Mouse (Mus musculus) forebrain, embryonic 14.5 days (tissue): ENCODE data around the gene Pde3a. TPM values are rescaled to one million over a fixed set of nuclear protein-coding genes. Genes with fewer than 3 reads are reported as not detected.

Source experiments
- ATAC-seq: fragments of 200-750 bp; cut with Nextera tagmentation; 2 replicates; pipeline ENCODE4 v1.8.0; 2017; ENCODE audit warnings: mild to moderate bottlenecking, moderate library complexity
- DNase-seq: peaks from one replicate; pipeline ENCODE4 v3.0.0-alpha.2; 2015; ENCODE audit warnings: low spot score
- H3K27ac ChIP-seq: fragments of 300-500 bp; sonication (generic); 2 replicates; pipeline ENCODE4 v1.5.1; 2014; ENCODE audit warnings: low read depth, mild to moderate bottlenecking, control low read depth, low read length, moderate library complexity
- H3K27me3 ChIP-seq: fragments of 300-500 bp; sonication (generic); replicated peaks from 2 replicates; pipeline ENCODE4 v1.6.1; 2014; ENCODE audit warnings: low read length, control low read depth, mixed read lengths; ENCODE audit not compliant: control insufficient read depth, insufficient read depth
- H3K36me3 ChIP-seq: fragments of 300-500 bp; sonication (generic); 2 replicates; pipeline ENCODE4 v1.6.1; 2014; ENCODE audit warnings: low read length, control low read depth; ENCODE audit not compliant: control insufficient read depth, insufficient read depth
- H3K4me1 ChIP-seq: fragments of 300-500 bp; sonication (generic); 2 replicates; pipeline ENCODE4 v1.6.1; 2014; ENCODE audit warnings: antibody characterized with exemption, low read length, control low read depth; ENCODE audit not compliant: control insufficient read depth, insufficient read depth
- H3K4me2 ChIP-seq: fragments of 300-500 bp; sonication (generic); 2 replicates; pipeline ENCODE4 v1.6.1; 2014; ENCODE audit warnings: mild to moderate bottlenecking, control low read depth, low read length
- H3K4me3 ChIP-seq: fragments of 300-500 bp; sonication (generic); 2 replicates; pipeline ENCODE4 v1.5.1; 2014; ENCODE audit warnings: low read depth, low read length, control low read depth
- H3K9ac ChIP-seq: fragments of 300-500 bp; sonication (generic); 2 replicates; pipeline ENCODE4 v1.6.1; 2014; ENCODE audit warnings: mild to moderate bottlenecking, low read length, control low read depth, moderate library complexity
- H3K9me3 ChIP-seq: fragments of 300-500 bp; sonication (generic); replicated peaks from 2 replicates; pipeline ENCODE4 v1.6.1; 2016; ENCODE audit warnings: low read length, control low read depth, mixed read lengths; ENCODE audit not compliant: control insufficient read depth
- WGBS: fragments of 180-500 bp; shearing (Covaris S2); extraction: QIAGEN DNeasy Blood & Tissue Kit; methylation state at CpG from one replicate; pipeline ENCODE4 v1.1.7; 2014; 5-methylcytosine and 5-hydroxymethylcytosine counted together
- polyA plus RNA-seq: library from polyadenylated mRNA; unstranded; fragments of >200 nt; fragmentation: Nextera tagmentation; extraction: Ambion mirVana; gene quantifications from 2 replicates; pipeline ENCODE4 v1.2.1, GENCODE M21; 2014

Pde3a gene
- polyA plus RNA-seq, 1 experiment from 2014 or later = 0.88 TPM

GRCm38 (mm10) chr6:141281685-141282084, 32.6 kb downstream of the Pde3a start:
- ATAC-seq = no peak
- Histone ChIP-seq H3K9me3 (no peaks in the 10 kb centered on the region), H3K9ac (no peak overlapping the region), H3K4me2 (no peak overlapping the region), H3K27ac (no peak overlapping the region), H3K4me1 (no peaks in the 10 kb centered on the region), H3K4me3 (no peak overlapping the region), H3K27me3 (no peaks in the 10 kb centered on the region), H3K36me3 (no peaks in the 10 kb centered on the region)
- WGBS = 77% methylated on average over 3 of the region's 3 CpGs
- DNase-seq = no peak

- ATAC-seq = no peak
- Histone ChIP-seq H3K36me3 (no peaks in the 10 kb centered on the region), H3K4me1 (no peaks in the 10 kb centered on the region), H3K4me3 (no peak overlapping the region), H3K27me3 (no peaks in the 10 kb centered on the region), H3K4me2 (no peak overlapping the region), H3K9me3 (no peaks in the 10 kb centered on the region), H3K27ac (no peak overlapping the region), H3K9ac (no peak overlapping the region)
- 74% methylated on average over 7 of the region's 7 CpGs for WGBS
- DNase-seq = no peak
Observed at GRCm38 (mm10) chr6:141282796-141283195, 33.7 kb downstream of the Pde3a start.

- Histone ChIP-seq H3K4me1 (no peaks in the 10 kb centered on the region), H3K4me2 (no peak overlapping the region), H3K4me3 (no peak overlapping the region), H3K9ac (no peak overlapping the region), H3K27ac (no peak overlapping the region), H3K9me3 (no peaks in the 10 kb centered on the region), H3K36me3 (no peaks in the 10 kb centered on the region), H3K27me3 (no peaks in the 10 kb centered on the region)
- no peak for DNase-seq
- 93% methylated on average over 2 of the region's 2 CpGs for WGBS
- ATAC-seq = no peak
Observed at GRCm38 (mm10) chr6:141291195-141291594, 42.1 kb downstream of the Pde3a start.

- H3K27me3 ChIP-seq = no peaks in the 10 kb centered on the region
- DNase-seq = no peak
- WGBS = 96% methylated on average over 10 of the region's 10 CpGs
- no peak overlapping the region for H3K9ac ChIP-seq
- H3K36me3 ChIP-seq = no peaks in the 10 kb centered on the region
- no peaks in the 10 kb centered on the region for H3K4me1 ChIP-seq
- ATAC-seq = no peak
- H3K4me2 ChIP-seq = no peak overlapping the region
- no peak overlapping the region for H3K4me3 ChIP-seq
- no peaks in the 10 kb centered on the region for H3K9me3 ChIP-seq
- H3K27ac ChIP-seq = no peak overlapping the region
Observed at GRCm38 (mm10) chr6:141292826-141293459, 43.9 kb downstream of the Pde3a start.

- Histone ChIP-seq H3K27ac (no peak overlapping the region), H3K4me3 (no peak overlapping the region), H3K36me3 (no peaks in the 10 kb centered on the region), H3K4me1 (no peaks in the 10 kb centered on the region), H3K9ac (no peak overlapping the region), H3K27me3 (no peaks in the 10 kb centered on the region), H3K4me2 (no peak overlapping the region), H3K9me3 (no peaks in the 10 kb centered on the region)
- 81% methylated on average over 2 of the region's 2 CpGs for WGBS
- DNase-seq = no peak
- no peak for ATAC-seq
Observed at GRCm38 (mm10) chr6:141293460-141293853, 44.4 kb downstream of the Pde3a start.

GRCm38 (mm10) chr6:141295264-141295663, 46.2 kb downstream of the Pde3a start:
- H3K4me1 ChIP-seq = no peaks in the 10 kb centered on the region
- H3K4me3 ChIP-seq = no peak overlapping the region
- 86% methylated on average over 3 of the region's 3 CpGs for WGBS
- H3K9me3 ChIP-seq = no peaks in the 10 kb centered on the region
- no peak overlapping the region for H3K4me2 ChIP-seq
- no peak for ATAC-seq
- no peaks in the 10 kb centered on the region for H3K27me3 ChIP-seq
- no peak for DNase-seq
- H3K9ac ChIP-seq = no peak overlapping the region
- no peak overlapping the region for H3K27ac ChIP-seq
- no peaks in the 10 kb centered on the region for H3K36me3 ChIP-seq

- no peak overlapping the region for H3K4me3 ChIP-seq
- ATAC-seq (no peak), DNase-seq (no peak)
- H3K4me1 ChIP-seq = no peaks in the 10 kb centered on the region
- H3K27me3 ChIP-seq = no peaks in the 10 kb centered on the region
- H3K27ac ChIP-seq = no peak overlapping the region
- no peaks in the 10 kb centered on the region for H3K9me3 ChIP-seq
- no peak overlapping the region for H3K9ac ChIP-seq
- H3K4me2 ChIP-seq = no peak overlapping the region
- 85% methylated on average over 14 of the region's 14 CpGs for WGBS
- no peaks in the 10 kb centered on the region for H3K36me3 ChIP-seq
Observed at GRCm38 (mm10) chr6:141301750-141302748, 53.0 kb downstream of the Pde3a start.

GRCm38 (mm10) chr6:141302842-141303241, 53.8 kb downstream of the Pde3a start:
- ATAC-seq = no peak

GRCm38 (mm10) chr6:141307326-141307725, 58.3 kb downstream of the Pde3a start:
- Histone ChIP-seq H3K9ac (no peak overlapping the region), H3K4me1 (no peaks in the 10 kb centered on the region), H3K27ac (no peak overlapping the region), H3K9me3 (no peaks in the 10 kb centered on the region), H3K27me3 (no peaks in the 10 kb centered on the region), H3K4me2 (no peak overlapping the region), H3K4me3 (no peak overlapping the region), H3K36me3 (no peaks in the 10 kb centered on the region)
- DNase-seq (no peak), ATAC-seq (no peak)
- WGBS = 96% methylated on average over 1 of the region's 1 CpGs

More at GRCm38 (mm10) chr6:141302842-141303241, 53.8 kb downstream of the Pde3a start:
- Histone ChIP-seq H3K9ac (no peak overlapping the region), H3K4me1 (no peaks in the 10 kb centered on the region), H3K27me3 (no peaks in the 10 kb centered on the region), H3K9me3 (no peaks in the 10 kb centered on the region), H3K36me3 (no peaks in the 10 kb centered on the region), H3K4me2 (no peak overlapping the region), H3K27ac (no peak overlapping the region), H3K4me3 (no peak overlapping the region)
- DNase-seq = no peak
- 72% methylated on average over 4 of the region's 4 CpGs for WGBS
